In the genomic region with DNA sequence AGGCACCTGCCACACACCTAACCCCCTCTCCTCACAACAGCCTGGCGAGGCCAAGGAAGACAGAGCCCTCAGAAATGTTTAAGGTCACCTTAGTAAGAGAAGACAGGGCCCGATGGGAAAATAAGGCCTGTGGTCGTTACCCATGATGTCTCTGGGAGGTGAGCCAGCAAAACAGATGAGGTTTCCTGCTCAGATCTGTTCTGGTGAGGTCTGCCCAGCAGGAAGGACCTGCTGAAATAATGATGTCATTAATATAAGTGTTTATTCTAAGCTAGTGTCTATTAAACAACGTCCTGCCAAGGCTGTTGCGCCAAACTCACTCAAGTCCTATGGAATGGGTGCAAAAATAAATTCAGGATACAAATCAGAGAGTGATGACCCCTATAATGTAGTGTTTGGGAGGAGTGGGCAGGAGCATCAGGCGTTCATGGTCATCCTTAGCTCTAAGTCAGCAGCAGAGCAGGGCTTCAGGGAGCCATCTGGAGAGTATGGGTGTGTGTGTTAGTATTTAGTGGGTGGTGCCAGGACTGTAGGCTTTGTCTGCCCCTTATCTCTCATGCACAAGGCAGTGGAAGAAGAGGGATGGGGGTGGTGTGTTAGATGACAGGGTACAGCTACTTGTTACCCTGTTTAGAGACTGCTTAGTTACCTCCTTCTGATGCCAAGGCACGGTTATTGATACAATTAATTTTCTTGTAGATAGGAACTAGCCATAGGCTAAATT, we compare ENCODE assay signal across 11 mouse cellular contexts. TPM values are rescaled to one million over a fixed set of nuclear protein-coding genes. Genes with fewer than 3 reads are reported as not detected.
DNase-seq lines count a peak whose midpoint lies in the region; ATAC-seq lines count a peak whose summit lies in the region.
"Had no signal": no experiment of that assay in that cellular context is flagged by ENCODE, and none has a peak within 500 bp of the region (broad histone marks: within the 10 kb centered on the region; RNA-seq: fewer than 3 reads in every experiment).

No protein-coding gene starts in this region.

- peak; percentile 42 for DNase-seq in forebrain, embryonic 11.5 days (ENCODE audit: low spot score)
- DNase-seq in midbrain, embryonic 10.5 days (ENCODE audit: low spot score): no peak
- no peak for DNase-seq in midbrain, embryonic 14.5 days
- DNase-seq in embryo, embryonic 11 days: no peak
- no peak for DNase-seq in right cerebral cortex, postnatal 10 days (ENCODE audit: low spot score in 2 of 2)
- DNase-seq: forebrain, postnatal 0 days had no signal

- no peak overlapping the region for H3K27ac ChIP-seq in forebrain, embryonic 11.5 days (ENCODE audit: low read depth, low read length)
- H3K27ac ChIP-seq in forebrain, embryonic 13.5 days: no peak overlapping the region
- H3K27ac ChIP-seq in midbrain, embryonic 10.5 days (replicated peaks): peak overlapping the region; percentile 25; the same call in 1 of the 2 replicates
- H3K27ac ChIP-seq in midbrain, embryonic 14.5 days (replicated peaks; ENCODE audit: low read depth, low read length): no peak overlapping the region
- peak overlapping the region; percentile 85 for H3K27ac ChIP-seq in liver, embryonic 15.5 days (replicated peaks)
- no peak overlapping the region for H3K27ac ChIP-seq in stomach, embryonic 15.5 days
- H3K27ac ChIP-seq: hindbrain, embryonic 15.5 days had no signal

- H3K27me3 ChIP-seq in forebrain, embryonic 11.5 days (ENCODE audit: control insufficient read depth, insufficient read depth, low read length): no peaks in the 10 kb centered on the region
- no peaks in the 10 kb centered on the region for H3K27me3 ChIP-seq in forebrain, embryonic 13.5 days
- H3K27me3 ChIP-seq in midbrain, embryonic 10.5 days (ENCODE audit: low read depth, poor library complexity, severe bottlenecking): no peaks in the 10 kb centered on the region
- H3K27me3 ChIP-seq in midbrain, embryonic 14.5 days (ENCODE audit: control insufficient read depth, insufficient read depth, low read length): no peaks in the 10 kb centered on the region
- H3K27me3 ChIP-seq in liver, embryonic 15.5 days: no peaks in the 10 kb centered on the region
- H3K27me3 ChIP-seq in stomach, embryonic 15.5 days (replicated peaks): no peaks in the 10 kb centered on the region
- H3K27me3 ChIP-seq: hindbrain, embryonic 15.5 days had no signal

- no peak overlapping the region for H3K9ac ChIP-seq in forebrain, embryonic 11.5 days (ENCODE audit: low read length)
- no peak overlapping the region for H3K9ac ChIP-seq in forebrain, embryonic 13.5 days
- no peak overlapping the region for H3K9ac ChIP-seq in midbrain, embryonic 14.5 days (replicated peaks; ENCODE audit: low read length)
- peak overlapping the region; percentile 1; the same call in 1 of the 2 replicates for H3K9ac ChIP-seq in liver, embryonic 15.5 days
- no peak overlapping the region for H3K9ac ChIP-seq in stomach, embryonic 15.5 days
- H3K9ac ChIP-seq: forebrain, postnatal 0 days; hindbrain, embryonic 15.5 days had no signal

- H3K4me3 ChIP-seq in forebrain, embryonic 11.5 days (ENCODE audit: low read depth, low read length): no peak overlapping the region
- no peak overlapping the region for H3K4me3 ChIP-seq in forebrain, embryonic 13.5 days
- H3K4me3 ChIP-seq in midbrain, embryonic 10.5 days: no peak overlapping the region
- H3K4me3 ChIP-seq in midbrain, embryonic 14.5 days (replicated peaks; ENCODE audit: low read depth, low read length): no peak overlapping the region
- no peak overlapping the region for H3K4me3 ChIP-seq in liver, embryonic 15.5 days (replicated peaks)
- H3K4me3 ChIP-seq in stomach, embryonic 15.5 days (replicated peaks): no peak overlapping the region
- H3K4me3 ChIP-seq: hindbrain, embryonic 15.5 days; myocyte had no signal

- H3K4me1 ChIP-seq in forebrain, embryonic 11.5 days (replicated peaks; ENCODE audit: control insufficient read depth, insufficient read depth, low read length): no peaks in the 10 kb centered on the region
- no peaks in the 10 kb centered on the region for H3K4me1 ChIP-seq in forebrain, embryonic 13.5 days
- H3K4me1 ChIP-seq in midbrain, embryonic 10.5 days: no peaks in the 10 kb centered on the region
- H3K4me1 ChIP-seq in midbrain, embryonic 14.5 days (ENCODE audit: control insufficient read depth, insufficient read depth, low read length): no peaks in the 10 kb centered on the region
- H3K4me1 ChIP-seq in liver, embryonic 15.5 days (replicated peaks): peaks cover 59% of the 10 kb centered on the region
- H3K4me1 ChIP-seq in stomach, embryonic 15.5 days: peaks cover 17% of the 10 kb centered on the region

- WGBS in forebrain, embryonic 11.5 days: 85% methylated on average over 7 of the region's 7 CpGs
- WGBS in forebrain, embryonic 13.5 days: 76% methylated on average over 7 of the region's 7 CpGs
- whole genome bisulfite sequencing in midbrain, embryonic 10.5 days: 89% methylated on average over 7 of the region's 7 CpGs
- WGBS in midbrain, embryonic 14.5 days: 85% methylated on average over 7 of the region's 7 CpGs
- 40% methylated on average over 7 of the region's 7 CpGs for WGBS in liver, embryonic 15.5 days (ENCODE audit: insufficient replicate concordance)
- WGBS in stomach, embryonic 15.5 days: 56% methylated on average over 7 of the region's 7 CpGs

- ATAC-seq in forebrain, embryonic 11.5 days (replicated peaks; ENCODE audit: low FRiP score): peak; percentile 51; the same call in 1 of the 2 replicates
- no peak for ATAC-seq in forebrain, embryonic 13.5 days
- no peak for ATAC-seq in midbrain, embryonic 14.5 days (ENCODE audit: low FRiP score, low TSS enrichment)
- peak; percentile 100 for ATAC-seq in liver, embryonic 15.5 days (ENCODE audit: insufficient read depth)
- peak; percentile 93 for ATAC-seq in stomach, embryonic 15.5 days (ENCODE audit: insufficient read depth, low FRiP score, low read depth)
- ATAC-seq: forebrain, postnatal 0 days had no signal

- H3K4me2 ChIP-seq in forebrain, embryonic 11.5 days (ENCODE audit: low read depth, low read length, severe bottlenecking): no peak overlapping the region
- no peak overlapping the region for H3K4me2 ChIP-seq in forebrain, embryonic 13.5 days
- no peak overlapping the region for H3K4me2 ChIP-seq in midbrain, embryonic 14.5 days (ENCODE audit: low read length)
- H3K4me2 ChIP-seq in liver, embryonic 15.5 days: peak overlapping the region; percentile 51
- H3K4me2 ChIP-seq in stomach, embryonic 15.5 days: no peak overlapping the region
- H3K4me2 ChIP-seq: hindbrain, embryonic 15.5 days had no signal

- no peaks in the 10 kb centered on the region for H3K36me3 ChIP-seq in forebrain, embryonic 11.5 days (ENCODE audit: control insufficient read depth, insufficient read depth, low read length)
- no peaks in the 10 kb centered on the region for H3K36me3 ChIP-seq in forebrain, embryonic 13.5 days (ENCODE audit: poor library complexity, severe bottlenecking)
- H3K36me3 ChIP-seq in midbrain, embryonic 10.5 days: no peaks in the 10 kb centered on the region
- no peaks in the 10 kb centered on the region for H3K36me3 ChIP-seq in midbrain, embryonic 14.5 days (ENCODE audit: control insufficient read depth, insufficient read depth, low read length)
- H3K36me3 ChIP-seq in liver, embryonic 15.5 days (replicated peaks): no peaks in the 10 kb centered on the region
- H3K36me3 ChIP-seq in stomach, embryonic 15.5 days: no peaks in the 10 kb centered on the region
- H3K36me3 ChIP-seq: hindbrain, embryonic 15.5 days had no signal

- H3K9me3 ChIP-seq in forebrain, embryonic 11.5 days (ENCODE audit: control insufficient read depth, low read length): no peaks in the 10 kb centered on the region
- no peaks in the 10 kb centered on the region for H3K9me3 ChIP-seq in forebrain, embryonic 13.5 days (replicated peaks)
- H3K9me3 ChIP-seq in midbrain, embryonic 10.5 days (replicated peaks): no peaks in the 10 kb centered on the region
- no peaks in the 10 kb centered on the region for H3K9me3 ChIP-seq in midbrain, embryonic 14.5 days (ENCODE audit: control insufficient read depth, low read length)
- H3K9me3 ChIP-seq in liver, embryonic 15.5 days (replicated peaks): no peaks in the 10 kb centered on the region
- H3K9me3 ChIP-seq in stomach, embryonic 15.5 days: no peaks in the 10 kb centered on the region
- H3K9me3 ChIP-seq: hindbrain, embryonic 15.5 days had no signal

RNA-seq across cellular contexts. Expression of a gene that starts 8.8 kb away (rescaled TPM):
- polyA plus RNA-seq in forebrain, embryonic 11.5 days (2014; fragmentation: Nextera tagmentation; extraction: Ambion mirVana): 16.3 and 16.5 TPM in 2 replicates
- 9.3 and 12.8 TPM in 2 replicates for polyA plus RNA-seq in forebrain, embryonic 13.5 days (2015; fragmentation: Nextera tagmentation; extraction: Ambion mirVana)
- 19.4 and 19.5 TPM in 2 replicates for polyA plus RNA-seq in midbrain, embryonic 10.5 days (2016; fragmentation: Nextera tagmentation; extraction: Ambion mirVana)
- 17.9 and 18.9 TPM in 2 replicates for polyA plus RNA-seq in midbrain, embryonic 14.5 days (2014; fragmentation: Nextera tagmentation; extraction: Ambion mirVana)
- 25.0 and 26.9 TPM in 2 replicates for polyA plus RNA-seq in liver, embryonic 15.5 days (2015; fragmentation: Nextera tagmentation; extraction: Ambion mirVana)
- 25.7 and 27.4 TPM in 2 replicates for polyA plus RNA-seq in stomach, embryonic 15.5 days (2015; fragmentation: Nextera tagmentation; extraction: Ambion mirVana)

RNA-seq across cellular contexts. Expression of a gene that starts 31.3 kb away (rescaled TPM):
- 9.0 and 9.4 TPM in 2 replicates for polyA plus RNA-seq in forebrain, embryonic 11.5 days (2014; fragmentation: Nextera tagmentation; extraction: Ambion mirVana)
- polyA plus RNA-seq in forebrain, embryonic 13.5 days (2015; fragmentation: Nextera tagmentation; extraction: Ambion mirVana): 6.4 and 7.6 TPM in 2 replicates
- polyA plus RNA-seq in midbrain, embryonic 10.5 days (2016; fragmentation: Nextera tagmentation; extraction: Ambion mirVana): 7.7 and 10.0 TPM in 2 replicates
- 8.2 and 10.3 TPM in 2 replicates for polyA plus RNA-seq in midbrain, embryonic 14.5 days (2014; fragmentation: Nextera tagmentation; extraction: Ambion mirVana)
- 1.3 and 1.6 TPM in 2 replicates for polyA plus RNA-seq in liver, embryonic 15.5 days (2015; fragmentation: Nextera tagmentation; extraction: Ambion mirVana)
- polyA plus RNA-seq in stomach, embryonic 15.5 days (2015; fragmentation: Nextera tagmentation; extraction: Ambion mirVana): 10.2 and 10.9 TPM in 2 replicates

Comparison
In these comparisons a context has a peak if more than half of its experiments do, and no peak if none do; other contexts are left out.
1. ATAC-seq: peak in forebrain, embryonic 11.5 days (single experiment), liver, embryonic 15.5 days (single experiment) and stomach, embryonic 15.5 days (single experiment); none in forebrain, embryonic 13.5 days (single experiment) and midbrain, embryonic 14.5 days (single experiment).
2. H3K27ac ChIP-seq: peak in midbrain, embryonic 10.5 days (single experiment) and liver, embryonic 15.5 days (single experiment); none in forebrain, embryonic 11.5 days (single experiment), forebrain, embryonic 13.5 days (single experiment), midbrain, embryonic 14.5 days (single experiment) and stomach, embryonic 15.5 days (single experiment).